Mouse (Mus musculus) heart, embryonic 11.5 days (tissue): Measurements from ENCODE around the gene Ddx28. TPM values are rescaled to one million over a fixed set of nuclear protein-coding genes. Genes with fewer than 3 reads are reported as not detected.

ENCODE experiments used
- ATAC-seq: fragments of 200-750 bp; cut with Nextera tagmentation; replicated peaks from 2 replicates; pipeline ENCODE4 v1.8.0; 2017; ENCODE audit warnings: moderate library complexity; ENCODE audit not compliant: insufficient number of reproducible peaks, low FRiP score, low TSS enrichment
- H3K27ac ChIP-seq: fragments of 300-500 bp; sonication (generic); 2 replicates; pipeline ENCODE4 v1.5.1; 2014; ENCODE audit warnings: mild to moderate bottlenecking, low read depth, low read length
- H3K27me3 ChIP-seq: fragments of 300-500 bp; sonication (generic); 2 replicates; pipeline ENCODE4 v1.6.1; 2014; ENCODE audit warnings: mild to moderate bottlenecking, low read length, mixed read lengths; ENCODE audit not compliant: control insufficient read depth, insufficient read depth
- H3K36me3 ChIP-seq: fragments of 300-500 bp; sonication (generic); 2 replicates; pipeline ENCODE4 v1.6.1; 2014; ENCODE audit warnings: mild to moderate bottlenecking, low read length, moderate library complexity, mixed read lengths; ENCODE audit not compliant: control insufficient read depth, insufficient read depth
- H3K4me1 ChIP-seq: fragments of 300-500 bp; sonication (generic); 2 replicates; pipeline ENCODE4 v1.6.1; 2014; ENCODE audit warnings: low read length; ENCODE audit not compliant: control insufficient read depth, insufficient read depth
- H3K4me2 ChIP-seq: fragments of 300-500 bp; sonication (generic); 2 replicates; pipeline ENCODE4 v1.6.1; 2014; ENCODE audit warnings: mild to moderate bottlenecking, moderate library complexity
- H3K4me3 ChIP-seq: fragments of 300-500 bp; sonication (generic); 2 replicates; pipeline ENCODE4 v1.5.1; 2014; ENCODE audit warnings: low read depth, low read length
- H3K9ac ChIP-seq: fragments of 300-500 bp; sonication (generic); 2 replicates; pipeline ENCODE4 v1.6.1; 2014; ENCODE audit warnings: mild to moderate bottlenecking, low read depth, low read length, moderate library complexity
- H3K9me3 ChIP-seq: fragments of 300-500 bp; sonication (generic); replicated peaks from 2 replicates; pipeline ENCODE4 v1.6.1; 2016; ENCODE audit warnings: low read length; ENCODE audit not compliant: control insufficient read depth
- WGBS: fragments of 180-500 bp; shearing (Covaris S2); extraction: QIAGEN DNeasy Blood & Tissue Kit; methylation state at CpG from one replicate; pipeline ENCODE4 v1.1.7; 2014; ENCODE audit not compliant: insufficient replicate concordance; 5-methylcytosine and 5-hydroxymethylcytosine counted together
- polyA plus RNA-seq: library from polyadenylated mRNA; unstranded; fragments of >200 nt; fragmentation: Nextera tagmentation; extraction: Ambion mirVana; gene quantifications from 2 replicates; pipeline ENCODE4 v1.2.1, GENCODE M21; 2014

The Ddx28 gene
- polyA plus RNA-seq, 1 experiment from 2014 or later = 15.2 TPM

DNA sequence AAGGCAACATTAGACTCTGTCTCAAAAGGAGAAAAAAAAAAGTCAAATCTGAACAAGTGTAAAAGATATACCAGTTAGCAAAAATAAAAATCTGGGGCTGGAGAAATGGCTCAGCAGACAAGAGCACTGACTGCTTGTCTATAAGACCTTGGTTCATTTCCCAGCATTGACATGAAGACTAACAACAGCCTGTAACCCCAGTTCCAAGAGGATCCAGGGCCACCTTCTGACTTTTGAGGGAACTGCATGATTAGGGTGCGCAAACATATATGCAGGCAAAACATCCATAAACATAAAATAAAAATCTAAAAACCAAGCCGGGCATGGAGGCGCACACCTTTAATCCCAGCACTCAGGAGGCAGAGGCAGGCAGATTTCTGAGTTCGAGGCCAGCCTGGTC is 5.3 kb downstream of the Ddx28 start:
- no peak overlapping the region for H3K4me2 ChIP-seq
- no peaks in the 10 kb centered on the region for H3K27me3 ChIP-seq
- H3K36me3 ChIP-seq = no peaks in the 10 kb centered on the region
- no peak for ATAC-seq
- no peaks in the 10 kb centered on the region for H3K9me3 ChIP-seq
- no peak overlapping the region for H3K9ac ChIP-seq
- no peak overlapping the region for H3K27ac ChIP-seq
- 83% methylated on average over 4 of the region's 4 CpGs for WGBS
- H3K4me1 ChIP-seq = peaks cover 11% of the 10 kb centered on the region
- H3K4me3 ChIP-seq = no peak overlapping the region

- no peak for ATAC-seq
- Histone ChIP-seq H3K27ac (no peak within 1 kb of the TSS), H3K4me3 (no peak within 1 kb of the TSS), H3K36me3 (no peaks in the 10 kb centered on the region), H3K4me1 (peaks cover 11% of the 10 kb centered on the region), H3K4me2 (no peak within 1 kb of the TSS), H3K9ac (no peak within 1 kb of the TSS), H3K27me3 (no peaks in the 10 kb centered on the region), H3K9me3 (no peaks in the 10 kb centered on the region)
- 75% methylated on average over 4 of the region's 4 CpGs for WGBS
These were observed 5.8 kb downstream of the Ddx28 start, which contains the start of gene Dpep2nb for GRCm38 (mm10) chr8:106005875-106006274. Gene Dpep2nb, minus strand, starts transcription at chr8:106005975.

DNA sequence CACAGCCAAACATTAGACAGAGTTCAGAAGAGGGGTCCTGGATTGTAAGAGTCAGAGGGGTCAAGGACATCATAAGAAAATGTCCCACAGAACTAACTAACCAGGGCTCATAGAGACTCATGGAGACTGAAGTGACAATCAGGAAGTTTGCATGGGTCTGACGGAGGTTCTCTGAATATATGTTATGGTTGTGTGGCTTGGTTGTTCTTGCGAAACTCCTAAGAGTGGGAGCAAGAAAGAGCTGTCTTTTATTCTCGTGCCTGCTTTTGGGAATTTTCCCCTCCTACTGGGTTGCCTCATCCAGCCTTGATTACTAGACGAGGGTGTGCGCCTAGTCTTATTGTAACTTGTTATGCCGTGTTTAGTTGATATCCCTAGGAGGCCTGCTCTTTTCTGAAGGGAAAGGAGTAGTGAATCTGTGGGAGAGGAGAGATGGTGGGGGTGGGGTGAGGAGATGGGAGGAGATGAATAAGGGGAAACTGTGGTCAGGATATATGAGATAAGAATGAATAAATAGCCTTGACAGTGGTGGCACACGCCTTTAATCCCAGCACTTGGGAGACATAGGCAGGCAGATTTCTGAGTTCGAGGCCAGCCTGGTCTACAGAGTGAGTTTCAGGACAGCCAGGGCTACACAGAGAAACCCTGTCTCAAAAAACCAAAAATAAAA is 7.0 kb downstream of the Ddx28 start:
- H3K9me3 ChIP-seq = no peaks in the 10 kb centered on the region
- no peaks in the 10 kb centered on the region for H3K27me3 ChIP-seq
- no peak overlapping the region for H3K4me3 ChIP-seq
- no peak for ATAC-seq
- no peak overlapping the region for H3K4me2 ChIP-seq
- H3K4me1 ChIP-seq = peaks cover under 1% of the 10 kb centered on the region; the same call in 1 of the 2 replicates
- H3K36me3 ChIP-seq = no peaks in the 10 kb centered on the region
- WGBS = 70% methylated on average over 8 of the region's 8 CpGs
- no peak overlapping the region for H3K27ac ChIP-seq
- H3K9ac ChIP-seq = no peak overlapping the region

DNA sequence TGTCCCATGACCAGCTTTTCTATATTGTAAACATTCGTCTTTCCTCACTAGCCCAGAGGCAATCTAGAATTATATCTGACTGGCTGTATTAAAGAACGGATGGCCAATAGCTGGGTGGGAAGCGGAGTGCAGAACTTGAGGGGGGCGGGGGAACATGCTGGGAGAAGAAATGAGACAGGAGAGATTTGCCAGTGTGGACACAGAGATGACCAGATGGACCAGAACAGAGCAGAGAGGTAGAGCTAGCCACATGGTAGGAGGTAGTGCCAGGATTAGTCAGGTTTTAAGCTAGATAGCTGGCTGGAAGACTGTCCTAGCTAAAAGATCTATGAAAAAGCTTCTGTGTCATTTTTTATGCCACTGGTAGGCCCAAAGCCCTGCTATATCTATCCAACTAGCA is 9.8 kb downstream of the Ddx28 start:
- H3K27me3 ChIP-seq = no peaks in the 10 kb centered on the region
- 66% methylated on average over 4 of the region's 4 CpGs for WGBS
- no peaks in the 10 kb centered on the region for H3K36me3 ChIP-seq
- H3K9ac ChIP-seq = no peak overlapping the region
- H3K9me3 ChIP-seq = no peaks in the 10 kb centered on the region
- H3K4me1 ChIP-seq = no peaks in the 10 kb centered on the region
- no peak overlapping the region for H3K4me2 ChIP-seq
- H3K4me3 ChIP-seq = no peak overlapping the region
- no peak for ATAC-seq
- no peak overlapping the region for H3K27ac ChIP-seq

- Histone ChIP-seq H3K27me3 (peaks cover 2% of the 10 kb centered on the region; the same call in 1 of the 2 replicates), H3K9me3 (no peaks in the 10 kb centered on the region), H3K27ac (no peak overlapping the region), H3K4me3 (no peak overlapping the region), H3K9ac (no peak overlapping the region), H3K4me2 (no peak overlapping the region), H3K36me3 (no peaks in the 10 kb centered on the region), H3K4me1 (no peaks in the 10 kb centered on the region)
- 73% methylated on average over 2 of the region's 2 CpGs for WGBS
- no peak for ATAC-seq
These were observed 12.7 kb downstream of the Ddx28 start for GRCm38 (mm10) chr8:105998971-105999370.

GRCm38 (mm10) chr8:105996359-105996758 is 15.3 kb downstream of the Ddx28 start:
- Histone ChIP-seq H3K4me3 (no peak overlapping the region), H3K27ac (no peak overlapping the region), H3K9ac (no peak overlapping the region), H3K4me2 (no peak overlapping the region), H3K27me3 (peaks cover 2% of the 10 kb centered on the region; the same call in 1 of the 2 replicates), H3K9me3 (no peaks in the 10 kb centered on the region), H3K36me3 (no peaks in the 10 kb centered on the region), H3K4me1 (no peaks in the 10 kb centered on the region)
- no peak for ATAC-seq
- 65% methylated on average over 7 of the region's 7 CpGs for WGBS

DNA sequence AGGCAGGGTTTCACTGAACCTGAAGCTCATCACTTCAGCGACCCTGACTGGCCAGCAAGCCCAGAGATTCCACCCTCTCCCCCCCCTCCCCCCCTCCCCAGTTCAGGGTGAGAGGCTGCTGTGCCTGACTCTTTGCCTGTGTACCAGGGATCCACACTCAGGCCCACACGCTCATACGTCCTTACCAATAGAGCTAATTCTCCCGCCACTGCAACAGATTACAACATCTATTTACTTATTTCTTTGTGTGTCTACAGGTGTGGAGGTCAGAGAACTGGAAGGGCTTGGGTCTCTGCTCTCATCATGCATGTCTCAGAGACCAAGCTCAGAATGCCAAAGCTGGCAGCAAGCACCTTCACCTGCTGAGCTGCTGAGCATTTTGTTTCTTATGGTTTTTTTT is 18.5 kb downstream of the Ddx28 start:
- Histone ChIP-seq H3K4me1 (no peaks in the 10 kb centered on the region), H3K4me3 (no peak overlapping the region), H3K9me3 (no peaks in the 10 kb centered on the region), H3K9ac (no peak overlapping the region), H3K4me2 (no peak overlapping the region), H3K36me3 (no peaks in the 10 kb centered on the region), H3K27ac (no peak overlapping the region), H3K27me3 (peaks cover 4% of the 10 kb centered on the region; the same call in 1 of the 2 replicates)
- WGBS = 46% methylated on average over 4 of the region's 4 CpGs
- no peak for ATAC-seq

GRCm38 (mm10) chr8:105992499-105992898 is 19.2 kb downstream of the Ddx28 start:
- no peaks in the 10 kb centered on the region for H3K9me3 ChIP-seq
- no peak overlapping the region for H3K4me3 ChIP-seq
- 60% methylated on average over 5 of the region's 5 CpGs for WGBS
- no peaks in the 10 kb centered on the region for H3K36me3 ChIP-seq
- no peak overlapping the region for H3K9ac ChIP-seq
- H3K27me3 ChIP-seq = peaks cover 4% of the 10 kb centered on the region; the same call in 1 of the 2 replicates
- no peak overlapping the region for H3K27ac ChIP-seq
- H3K4me1 ChIP-seq = no peaks in the 10 kb centered on the region
- ATAC-seq = no peak
- no peak overlapping the region for H3K4me2 ChIP-seq

GRCm38 (mm10) chr8:105991546-105991945 is 20.1 kb downstream of the Ddx28 start:
- no peak overlapping the region for H3K4me2 ChIP-seq
- no peak for ATAC-seq
- WGBS = 69% methylated on average over 2 of the region's 2 CpGs

More at GRCm38 (mm10) chr8:105991546-105991945, 20.1 kb downstream of the Ddx28 start:
- Histone ChIP-seq H3K27me3 (peaks cover 4% of the 10 kb centered on the region; the same call in 1 of the 2 replicates), H3K4me1 (no peaks in the 10 kb centered on the region), H3K36me3 (no peaks in the 10 kb centered on the region), H3K9me3 (no peaks in the 10 kb centered on the region), H3K9ac (peak overlapping the region; percentile 56; the same call in 1 of the 2 replicates), H3K4me3 (no peak overlapping the region), H3K27ac (no peak overlapping the region)
